Mouse (Mus musculus) limb, embryonic 15.5 days (tissue): ENCODE data around the gene Fam117a. TPM values are rescaled to one million over a fixed set of nuclear protein-coding genes. Genes with fewer than 3 reads are reported as not detected.

Experiments
- ATAC-seq: fragments of 200-750 bp; cut with Nextera tagmentation; 2 replicates; pipeline ENCODE4 v1.8.0; 2017; ENCODE audit warnings: low read depth, moderate TSS enrichment; ENCODE audit not compliant: insufficient number of reproducible peaks, low FRiP score, low TSS enrichment
- H3K27ac ChIP-seq: fragments of 300-500 bp; sonication (generic); 2 replicates; pipeline ENCODE4 v1.5.1; 2015; ENCODE audit warnings: moderate library complexity, mild to moderate bottlenecking, inconsistent platforms
- H3K27me3 ChIP-seq: fragments of 300-500 bp; sonication (generic); 2 replicates; pipeline ENCODE4 v1.6.1; 2015; ENCODE audit warnings: inconsistent platforms
- H3K36me3 ChIP-seq: fragments of 300-500 bp; sonication (generic); 2 replicates; pipeline ENCODE4 v1.6.1; 2015; ENCODE audit warnings: inconsistent platforms
- H3K4me1 ChIP-seq: fragments of 300-500 bp; sonication (generic); 2 replicates; pipeline ENCODE4 v1.6.1; 2015; ENCODE audit warnings: inconsistent platforms
- H3K4me2 ChIP-seq: fragments of 300-500 bp; sonication (generic); 2 replicates; pipeline ENCODE4 v1.6.1; 2015; ENCODE audit warnings: mild to moderate bottlenecking, inconsistent platforms
- H3K4me3 ChIP-seq: fragments of 300-500 bp; sonication (generic); 2 replicates; pipeline ENCODE4 v1.5.1; 2015; ENCODE audit warnings: mild to moderate bottlenecking, inconsistent platforms
- H3K9ac ChIP-seq: fragments of 300-500 bp; sonication (generic); 2 replicates; pipeline ENCODE4 v1.6.1; 2015; ENCODE audit warnings: inconsistent platforms
- H3K9me3 ChIP-seq: fragments of 300-500 bp; sonication (generic); 2 replicates; pipeline ENCODE4 v1.6.1; 2016; ENCODE audit warnings: inconsistent platforms
- WGBS: fragments of 180-500 bp; shearing (Covaris S2); methylation state at CpG from one replicate; pipeline ENCODE4 v1.1.7; 2015; 5-methylcytosine and 5-hydroxymethylcytosine counted together
- polyA plus RNA-seq: library from polyadenylated mRNA; unstranded; fragments of >200 nt; fragmentation: Nextera tagmentation; extraction: Ambion mirVana; gene quantifications from 2 replicates; pipeline ENCODE4 v1.2.1, GENCODE M21; 2015

Gene Fam117a
- polyA plus RNA-seq, 1 experiment from 2014 or later, result 14.6 TPM

DNA sequence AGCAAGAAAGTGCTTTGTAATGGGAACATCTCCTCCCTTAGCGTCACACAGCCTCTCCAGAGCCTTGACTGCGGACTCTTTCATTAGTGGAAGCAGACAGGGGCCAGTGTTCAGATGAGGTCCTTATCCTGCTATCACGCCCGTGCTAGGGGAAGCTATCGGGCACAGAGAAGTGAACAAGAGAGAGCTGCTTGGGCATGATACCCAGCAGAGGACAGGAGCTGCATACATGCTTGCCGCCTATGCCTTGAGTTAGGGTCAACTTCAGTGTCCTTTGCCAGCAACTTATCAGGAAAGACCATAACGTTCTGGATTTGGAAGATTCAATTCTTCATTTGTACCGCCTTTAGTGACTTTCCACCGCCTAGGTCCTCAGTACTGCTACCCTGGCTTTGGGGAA, 3.0 kb upstream of the Fam117a start:
- Histone ChIP-seq H3K4me2 (no peak overlapping the region), H3K36me3 (no peaks in the 10 kb centered on the region), H3K27ac (no peak overlapping the region), H3K27me3 (no peaks in the 10 kb centered on the region), H3K9me3 (no peaks in the 10 kb centered on the region), H3K4me1 (peaks cover 13% of the 10 kb centered on the region), H3K4me3 (no peak overlapping the region), H3K9ac (no peak overlapping the region)
- WGBS, result 81% methylated on average over 9 of the region's 9 CpGs
- no peak for ATAC-seq

DNA sequence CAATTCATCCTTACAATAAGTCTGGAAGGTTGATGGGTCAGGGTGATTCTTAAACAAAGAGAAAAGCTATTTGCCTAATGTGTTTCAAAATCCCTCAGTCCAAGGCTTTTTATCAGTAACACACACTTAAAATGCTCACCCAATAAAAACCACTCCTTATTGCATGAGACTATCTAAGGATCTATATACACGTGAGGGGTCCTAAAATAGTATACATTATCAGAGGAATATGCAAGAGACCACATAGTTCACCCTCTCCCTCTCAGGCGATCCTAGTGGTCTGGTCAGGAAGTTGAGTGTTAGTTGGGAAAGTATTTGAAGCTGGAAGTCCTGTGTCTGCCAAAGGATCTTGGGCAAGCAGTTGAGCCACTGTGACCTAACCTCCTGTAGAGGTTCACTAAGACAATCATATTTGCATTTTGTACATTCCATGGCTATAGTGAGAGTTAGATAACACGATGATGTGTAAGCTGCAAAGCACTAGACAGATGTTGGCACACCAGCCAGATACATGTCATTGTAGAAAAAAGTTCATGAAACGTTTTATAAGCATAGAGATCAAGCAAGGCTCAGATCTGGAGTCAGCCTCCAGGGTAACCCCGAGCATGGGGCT, 2.3 kb upstream of the Fam117a start:
- H3K27ac ChIP-seq, result no peak overlapping the region
- H3K36me3 ChIP-seq, result no peaks in the 10 kb centered on the region
- H3K4me1 ChIP-seq, result peaks cover 21% of the 10 kb centered on the region
- no peak overlapping the region for H3K9ac ChIP-seq
- H3K27me3 ChIP-seq, result no peaks in the 10 kb centered on the region
- no peaks in the 10 kb centered on the region for H3K9me3 ChIP-seq
- WGBS, result 65% methylated on average over 5 of the region's 5 CpGs
- H3K4me3 ChIP-seq, result no peak overlapping the region
- no peak for ATAC-seq
- H3K4me2 ChIP-seq, result no peak overlapping the region

DNA sequence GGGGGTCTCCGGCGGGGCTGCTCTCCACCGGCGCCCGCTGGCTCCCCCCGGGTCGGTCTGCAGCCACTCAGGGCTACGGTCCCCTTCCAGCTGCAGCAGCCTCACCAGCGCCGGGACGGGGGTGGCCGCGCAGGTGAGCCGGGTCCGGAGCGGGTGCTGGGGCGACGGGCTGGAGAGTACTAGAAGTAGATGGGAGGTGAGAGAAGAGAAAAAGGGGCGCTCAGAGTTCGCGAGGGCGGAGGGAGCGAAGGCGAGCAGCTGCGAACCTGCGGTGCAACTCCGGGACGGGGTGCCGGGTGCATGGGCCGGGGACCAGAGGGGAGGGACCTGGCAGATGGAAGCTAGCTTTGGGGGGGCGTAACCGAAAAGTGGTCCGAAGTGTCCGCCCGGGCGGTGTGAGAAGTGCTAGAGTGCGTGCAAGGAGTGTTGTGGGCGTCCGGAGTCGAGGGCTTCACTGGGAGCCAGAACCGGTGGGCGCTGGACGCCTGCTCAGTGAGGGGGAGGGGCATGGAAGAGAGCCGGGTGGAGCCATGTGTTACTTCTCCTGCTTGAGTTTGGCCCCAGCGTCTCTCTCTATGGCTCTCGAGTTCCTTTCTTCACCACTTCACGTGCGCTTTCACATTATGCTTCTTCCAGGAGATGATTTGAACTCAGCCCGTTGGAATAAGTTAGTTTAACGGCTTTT, 453 bp downstream of the Fam117a start:
- H3K27ac ChIP-seq, result peak overlapping the region; percentile 74

DNA sequence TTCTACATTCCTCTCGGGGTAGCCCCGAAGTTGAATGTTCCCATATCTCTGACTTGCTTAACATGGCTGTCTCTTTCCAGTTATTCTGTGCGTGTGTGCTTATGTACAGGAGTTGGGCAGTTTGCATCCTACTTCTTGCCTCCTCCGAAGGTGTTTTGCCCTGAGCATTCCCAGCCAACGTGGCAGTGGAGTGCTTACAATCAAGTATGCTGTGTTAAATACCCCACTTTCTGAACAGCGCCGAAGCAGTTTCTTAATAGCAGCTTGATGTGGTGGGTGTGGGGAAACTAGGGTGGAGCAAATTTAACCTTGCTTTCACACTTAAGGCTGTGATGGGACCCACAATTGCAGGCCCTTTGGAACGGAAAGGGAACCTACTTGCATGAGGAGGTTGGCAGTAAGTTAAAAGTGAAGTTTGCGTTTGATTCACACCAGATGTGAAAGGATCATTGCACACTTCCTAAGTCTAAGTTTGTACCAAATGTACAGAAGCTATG, 1.1 kb downstream of the Fam117a start:
- peaks cover 38% of the 10 kb centered on the region for H3K4me1 ChIP-seq
- WGBS, result 4% methylated on average over 9 of the region's 9 CpGs
- no peaks in the 10 kb centered on the region for H3K9me3 ChIP-seq
- peak overlapping the region; percentile 65 for H3K9ac ChIP-seq
- H3K27ac ChIP-seq, result peak overlapping the region; percentile 24
- H3K4me3 ChIP-seq, result peak overlapping the region; percentile 82
- ATAC-seq, result no peak
- H3K27me3 ChIP-seq, result no peaks in the 10 kb centered on the region
- no peaks in the 10 kb centered on the region for H3K36me3 ChIP-seq
- H3K4me2 ChIP-seq, result peak overlapping the region; percentile 75

More for the DNA sequence above, 453 bp downstream of the Fam117a start:
- H3K9me3 ChIP-seq, result no peaks in the 10 kb centered on the region
- H3K27me3 ChIP-seq, result no peaks in the 10 kb centered on the region
- peak overlapping the region; percentile 82 for H3K4me3 ChIP-seq
- peak overlapping the region; percentile 75 for H3K4me2 ChIP-seq
- peaks cover 38% of the 10 kb centered on the region for H3K4me1 ChIP-seq
- peak; percentile 71 for ATAC-seq
- WGBS, result under 1% methylated on average over 48 of the region's 50 CpGs
- no peaks in the 10 kb centered on the region for H3K36me3 ChIP-seq
- peak overlapping the region; percentile 65 for H3K9ac ChIP-seq

- ATAC-seq, result no peak
- Histone ChIP-seq H3K9ac (no peak overlapping the region), H3K4me1 (peaks cover 51% of the 10 kb centered on the region), H3K36me3 (no peaks in the 10 kb centered on the region), H3K27me3 (no peaks in the 10 kb centered on the region), H3K27ac (peak overlapping the region; percentile 68), H3K9me3 (no peaks in the 10 kb centered on the region), H3K4me2 (peak overlapping the region; percentile 75), H3K4me3 (peak overlapping the region; percentile 82; the same call in 1 of the 2 replicates)
- WGBS, result 9% methylated on average over 14 of the region's 14 CpGs
Measured at GRCm38 (mm10) chr11:95339471-95340021, 2.7 kb downstream of the Fam117a start.

DNA sequence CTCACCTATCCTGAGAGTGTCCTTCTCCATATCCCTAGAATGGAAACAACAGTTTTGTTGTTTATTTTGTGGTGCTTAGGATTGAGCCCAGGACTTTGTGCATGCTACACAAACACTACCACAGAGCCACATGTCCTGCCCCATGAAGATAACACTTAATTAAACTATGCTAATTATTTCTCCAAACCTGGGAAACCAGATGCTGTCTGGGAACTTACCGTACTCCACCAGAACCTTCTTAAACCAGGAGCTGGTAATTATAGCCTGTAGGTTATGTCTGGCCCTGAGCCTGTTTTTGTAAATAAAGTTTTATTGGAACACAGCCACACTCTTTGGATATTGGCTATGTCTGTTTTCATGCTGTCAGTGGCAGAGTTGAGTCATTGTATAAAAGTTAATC, 3.4 kb downstream of the Fam117a start:
- Histone ChIP-seq H3K9me3 (no peaks in the 10 kb centered on the region), H3K36me3 (no peaks in the 10 kb centered on the region), H3K4me2 (peak overlapping the region; percentile 75; the same call in 1 of the 2 replicates), H3K4me1 (peaks cover 58% of the 10 kb centered on the region), H3K27me3 (no peaks in the 10 kb centered on the region), H3K27ac (no peak overlapping the region), H3K4me3 (no peak overlapping the region), H3K9ac (no peak overlapping the region)
- 28% methylated on average over 1 of the region's 1 CpGs for WGBS
- ATAC-seq, result no peak

GRCm38 (mm10) chr11:95340664-95341063, 3.8 kb downstream of the Fam117a start:
- peaks cover 60% of the 10 kb centered on the region for H3K4me1 ChIP-seq
- no peak overlapping the region for H3K4me3 ChIP-seq
- no peak for ATAC-seq
- H3K4me2 ChIP-seq, result no peak overlapping the region
- H3K9me3 ChIP-seq, result no peaks in the 10 kb centered on the region
- 25% methylated on average over 5 of the region's 5 CpGs for WGBS
- no peak overlapping the region for H3K9ac ChIP-seq
- no peaks in the 10 kb centered on the region for H3K36me3 ChIP-seq
- no peaks in the 10 kb centered on the region for H3K27me3 ChIP-seq
- no peak overlapping the region for H3K27ac ChIP-seq

- WGBS, result 48% methylated on average over 4 of the region's 4 CpGs
- no peaks in the 10 kb centered on the region for H3K9me3 ChIP-seq
- no peak for ATAC-seq
- H3K4me2 ChIP-seq, result no peak overlapping the region
- H3K9ac ChIP-seq, result no peak overlapping the region
- H3K4me1 ChIP-seq, result peaks cover 53% of the 10 kb centered on the region
- H3K27me3 ChIP-seq, result no peaks in the 10 kb centered on the region
- H3K4me3 ChIP-seq, result no peak overlapping the region
- H3K27ac ChIP-seq, result no peak overlapping the region
- H3K36me3 ChIP-seq, result peaks cover 16% of the 10 kb centered on the region
Measured at GRCm38 (mm10) chr11:95343180-95343579, 6.4 kb downstream of the Fam117a start.

GRCm38 (mm10) chr11:95344181-95344580, 7.4 kb downstream of the Fam117a start:
- no peak overlapping the region for H3K27ac ChIP-seq
- no peaks in the 10 kb centered on the region for H3K9me3 ChIP-seq
- no peak overlapping the region for H3K4me3 ChIP-seq
- ATAC-seq, result no peak
- WGBS, result 18% methylated on average over 2 of the region's 2 CpGs
- peaks cover 23% of the 10 kb centered on the region for H3K36me3 ChIP-seq
- no peaks in the 10 kb centered on the region for H3K27me3 ChIP-seq
- H3K9ac ChIP-seq, result no peak overlapping the region
- H3K4me2 ChIP-seq, result no peak overlapping the region
- peaks cover 43% of the 10 kb centered on the region for H3K4me1 ChIP-seq

- Histone ChIP-seq H3K4me2 (no peak overlapping the region), H3K9ac (no peak overlapping the region), H3K4me3 (no peak overlapping the region), H3K9me3 (no peaks in the 10 kb centered on the region), H3K27me3 (no peaks in the 10 kb centered on the region), H3K4me1 (peaks cover 15% of the 10 kb centered on the region), H3K27ac (no peak overlapping the region), H3K36me3 (peaks cover 30% of the 10 kb centered on the region)
- 44% methylated on average over 6 of the region's 6 CpGs for WGBS
- no peak for ATAC-seq
Measured at GRCm38 (mm10) chr11:95350289-95350688, 13.5 kb downstream of the Fam117a start.

DNA sequence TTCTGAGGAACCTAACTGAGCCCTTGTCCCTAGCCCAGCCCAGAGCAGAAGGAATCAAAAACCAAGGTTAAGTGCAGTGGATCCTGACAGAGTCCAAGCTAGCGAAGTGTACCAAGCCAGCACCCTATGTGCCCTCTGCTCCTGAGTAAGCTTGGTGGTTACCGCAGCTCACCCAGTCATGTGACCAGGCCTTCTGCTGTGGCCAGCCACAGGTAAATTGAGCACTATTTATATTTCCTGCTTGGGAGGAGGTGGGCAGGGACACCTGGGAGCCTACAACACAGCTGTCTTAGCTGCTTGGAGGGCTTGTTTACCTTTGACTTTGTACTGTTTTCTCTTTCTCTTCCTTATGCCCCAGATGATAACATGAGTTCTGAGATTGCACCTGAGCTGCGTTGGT, 14.1 kb downstream of the Fam117a start:
- Histone ChIP-seq H3K9me3 (no peaks in the 10 kb centered on the region), H3K4me1 (peaks cover 14% of the 10 kb centered on the region), H3K4me2 (no peak overlapping the region), H3K4me3 (no peak overlapping the region), H3K27me3 (no peaks in the 10 kb centered on the region), H3K27ac (no peak overlapping the region), H3K36me3 (peaks cover 30% of the 10 kb centered on the region), H3K9ac (no peak overlapping the region)
- 91% methylated on average over 3 of the region's 3 CpGs for WGBS
- ATAC-seq, result no peak

- H3K4me3 ChIP-seq, result no peak overlapping the region
- no peaks in the 10 kb centered on the region for H3K27me3 ChIP-seq
- no peak for ATAC-seq
- H3K9ac ChIP-seq, result no peak overlapping the region
- H3K9me3 ChIP-seq, result no peaks in the 10 kb centered on the region
- peaks cover 26% of the 10 kb centered on the region for H3K4me1 ChIP-seq
- no peak overlapping the region for H3K4me2 ChIP-seq
- no peak overlapping the region for H3K27ac ChIP-seq
- 89% methylated on average over 2 of the region's 2 CpGs for whole genome bisulfite sequencing
- H3K36me3 ChIP-seq, result peaks cover 18% of the 10 kb centered on the region
Measured at GRCm38 (mm10) chr11:95352686-95353085, 15.9 kb downstream of the Fam117a start.
